Comparison of ENCODE assay signal across 16 mouse cellular contexts in genomic region chr9:87824691-87825230, GRCm38 (mm10).
"Had no signal": no experiment of that assay in that cellular context is flagged by ENCODE, and none has a peak within 500 bp of the region (broad histone marks: within the 10 kb centered on the region; RNA-seq: fewer than 3 reads in every experiment).

No protein-coding gene starts in this region.

- H3K9me3 ChIP-seq: liver, embryonic 13.5 days; lung, embryonic 15.5 days; midbrain, embryonic 12.5 days; neural tube, embryonic 15.5 days had no signal

- DNase-seq: kidney, adult 8-10 months; kidney, postnatal 25 days; liver; liver, embryonic 13.5 days; liver, postnatal 0 days; lung, postnatal 14 days; right cerebral cortex, adult 18-20 months; right cerebral cortex, postnatal 25 days; thymus, postnatal 36 days had no signal

- H3K36me3 ChIP-seq: liver, embryonic 13.5 days; lung, embryonic 15.5 days; midbrain, embryonic 12.5 days; neural tube, embryonic 15.5 days had no signal

- ATAC-seq: liver, postnatal 0 days had no signal

- H3K4me3 ChIP-seq: layer of hippocampus, adult 2 months; liver, embryonic 13.5 days; lung, embryonic 15.5 days; megakaryocyte, embryonic 14.5 days; midbrain, embryonic 12.5 days; myocyte; neural tube, embryonic 15.5 days had no signal

- H3K27ac ChIP-seq: layer of hippocampus, adult 2 months; liver, embryonic 13.5 days; lung, embryonic 15.5 days; macrophage; midbrain, embryonic 12.5 days; neural tube, embryonic 15.5 days had no signal

- H3K27me3 ChIP-seq: liver, embryonic 13.5 days; lung, embryonic 15.5 days; megakaryocyte, embryonic 14.5 days; midbrain, embryonic 12.5 days; neural tube, embryonic 15.5 days had no signal

- H3K4me2 ChIP-seq: liver, embryonic 13.5 days; lung, embryonic 15.5 days; midbrain, embryonic 12.5 days; neural tube, embryonic 15.5 days had no signal

- H3K9ac ChIP-seq: liver, embryonic 13.5 days; liver, postnatal 0 days; lung, embryonic 15.5 days; midbrain, embryonic 12.5 days; neural tube, embryonic 15.5 days had no signal

- H3K4me1 ChIP-seq: liver, embryonic 13.5 days; lung, embryonic 15.5 days; megakaryocyte, embryonic 14.5 days; midbrain, embryonic 12.5 days; neural tube, embryonic 15.5 days had no signal
